Mouse (Mus musculus): ENCODE measurements around the gene Golt1a. TPM values are rescaled to one million over a fixed set of nuclear protein-coding genes. Genes with fewer than 3 reads are reported as not detected.

The Golt1a gene
- polyA plus RNA-seq, 1 experiment from 2014 or later: 187 TPM

DNA sequence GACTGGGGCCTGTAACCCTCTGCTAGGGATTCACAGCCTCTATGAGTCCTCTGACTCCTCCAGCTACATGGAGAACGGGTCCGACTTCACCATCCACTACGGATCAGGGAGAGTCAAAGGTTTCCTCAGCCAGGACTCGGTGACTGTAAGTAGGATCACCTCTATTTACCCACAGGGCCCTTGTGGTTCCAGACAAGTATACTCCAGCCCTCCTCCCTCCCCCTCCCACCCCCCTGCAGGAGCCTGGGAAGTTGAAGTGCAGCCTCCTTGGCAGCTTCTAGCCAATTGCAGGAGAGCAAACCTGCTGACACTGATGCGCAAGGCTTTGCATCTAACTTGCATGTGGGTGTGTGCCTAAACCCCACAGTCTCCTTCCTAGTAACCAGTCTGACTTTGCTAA lies 45.9 kb downstream of the Golt1a start:
- no peak for ATAC-seq
- H3K27ac ChIP-seq (ENCODE audit: low read depth, low read length): no peak overlapping the region
- H3K4me1 ChIP-seq (replicated peaks; ENCODE audit: control insufficient read depth, insufficient read depth, low read length): no peaks in the 10 kb centered on the region
- H3K4me2 ChIP-seq (replicated peaks; ENCODE audit: low read depth): no peak overlapping the region
- no peaks in the 10 kb centered on the region for H3K36me3 ChIP-seq (ENCODE audit: control insufficient read depth, insufficient read depth)
- H3K9me3 ChIP-seq (ENCODE audit: control insufficient read depth): no peaks in the 10 kb centered on the region
- H3K9ac ChIP-seq (ENCODE audit: low read depth, low read length): no peak overlapping the region
- no peak for TF ChIP-seq CTCF (IDR thresholded peaks at IDR 0.05; ENCODE audit: low read depth)
- WGBS: 40% methylated on average over 5 of the region's 5 CpGs
- H3K4me3 ChIP-seq (ENCODE audit: low read depth, low read length): no peak overlapping the region
- no peaks in the 10 kb centered on the region for H3K27me3 ChIP-seq (replicated peaks; ENCODE audit: control insufficient read depth, insufficient read depth, low read length)

DNA sequence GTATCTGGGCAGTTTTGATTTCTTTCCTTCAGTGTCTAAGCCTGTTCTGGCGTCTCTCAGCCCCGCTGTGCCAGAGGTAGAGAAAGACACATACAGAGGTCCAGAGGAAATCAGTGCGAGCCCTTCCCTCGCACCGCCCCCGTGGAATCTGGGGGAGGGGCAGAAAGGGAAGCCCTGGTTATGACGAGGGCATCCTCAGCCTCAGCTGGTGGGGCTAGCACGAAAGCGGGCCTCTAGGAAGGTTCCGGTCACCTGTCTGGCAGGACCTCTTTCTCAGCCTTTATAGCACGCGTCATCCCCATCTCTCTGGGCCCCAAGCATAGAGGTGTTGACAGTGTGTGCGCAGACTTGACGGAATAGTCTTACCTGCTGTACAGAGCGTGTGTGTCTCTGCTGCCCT lies 46.3 kb downstream of the Golt1a start:
- no peak overlapping the region for H3K27ac ChIP-seq (ENCODE audit: low read depth, low read length)
- H3K4me3 ChIP-seq (ENCODE audit: low read depth, low read length): no peak overlapping the region
- no peak overlapping the region for H3K4me2 ChIP-seq (replicated peaks; ENCODE audit: low read depth)
- TF ChIP-seq CTCF (IDR thresholded peaks at IDR 0.05; ENCODE audit: low read depth): no peak
- no peak for ATAC-seq
- no peaks in the 10 kb centered on the region for H3K9me3 ChIP-seq (ENCODE audit: control insufficient read depth)
- no peaks in the 10 kb centered on the region for H3K27me3 ChIP-seq (replicated peaks; ENCODE audit: control insufficient read depth, insufficient read depth, low read length)
- WGBS: 56% methylated on average over 15 of the region's 15 CpGs
- no peaks in the 10 kb centered on the region for H3K36me3 ChIP-seq (ENCODE audit: control insufficient read depth, insufficient read depth)
- H3K9ac ChIP-seq (ENCODE audit: low read depth, low read length): no peak overlapping the region
- no peaks in the 10 kb centered on the region for H3K4me1 ChIP-seq (replicated peaks; ENCODE audit: control insufficient read depth, insufficient read depth, low read length)

DNA sequence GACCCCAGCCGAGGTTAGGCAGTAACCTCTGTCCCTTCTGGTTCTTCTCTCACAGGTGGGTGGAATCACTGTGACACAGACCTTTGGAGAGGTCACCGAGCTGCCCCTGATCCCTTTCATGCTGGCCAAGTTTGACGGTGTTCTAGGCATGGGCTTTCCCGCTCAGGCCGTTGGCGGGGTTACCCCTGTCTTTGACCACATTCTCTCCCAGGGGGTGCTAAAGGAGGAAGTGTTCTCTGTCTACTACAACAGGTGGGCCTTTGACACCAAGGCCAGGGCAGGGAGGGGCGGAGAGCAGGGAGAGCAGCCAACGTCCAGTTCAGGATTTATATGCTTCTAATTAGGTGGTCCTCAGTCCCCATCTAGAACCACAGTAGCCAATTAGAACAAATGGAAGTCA lies 46.7 kb downstream of the Golt1a start:
- H3K9me3 ChIP-seq (ENCODE audit: control insufficient read depth): no peaks in the 10 kb centered on the region
- H3K4me3 ChIP-seq (ENCODE audit: low read depth, low read length): no peak overlapping the region
- no peak overlapping the region for H3K9ac ChIP-seq (ENCODE audit: low read depth, low read length)
- no peak overlapping the region for H3K4me2 ChIP-seq (replicated peaks; ENCODE audit: low read depth)
- H3K4me1 ChIP-seq (replicated peaks; ENCODE audit: control insufficient read depth, insufficient read depth, low read length): no peaks in the 10 kb centered on the region
- H3K36me3 ChIP-seq (ENCODE audit: control insufficient read depth, insufficient read depth): no peaks in the 10 kb centered on the region
- H3K27me3 ChIP-seq (replicated peaks; ENCODE audit: control insufficient read depth, insufficient read depth, low read length): no peaks in the 10 kb centered on the region
- H3K27ac ChIP-seq (ENCODE audit: low read depth, low read length): no peak overlapping the region
- TF ChIP-seq CTCF (IDR thresholded peaks at IDR 0.05; ENCODE audit: low read depth): no peak
- WGBS: 59% methylated on average over 8 of the region's 8 CpGs
- ATAC-seq: no peak

DNA sequence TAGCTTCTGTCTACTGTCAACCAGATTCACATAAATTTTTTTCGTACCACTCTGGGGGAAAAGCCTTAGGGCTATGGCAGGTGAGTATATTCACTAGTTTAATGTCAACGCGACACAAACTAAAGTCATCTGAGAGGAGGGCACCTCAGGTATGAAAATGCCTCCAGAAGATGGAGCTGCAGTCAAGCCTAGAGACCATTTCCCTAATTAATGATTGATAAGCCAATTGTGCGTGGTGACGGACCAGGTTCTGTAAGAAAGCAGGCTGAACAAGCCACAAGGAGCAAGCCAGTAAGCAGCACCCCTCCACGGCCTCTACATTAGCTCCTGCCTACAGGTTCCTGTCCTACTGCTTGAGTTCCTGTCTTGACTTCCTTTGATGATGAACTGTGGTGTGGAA lies 51.4 kb downstream of the Golt1a start:
- Histone ChIP-seq H3K9me3 (ENCODE audit: control insufficient read depth) (no peaks in the 10 kb centered on the region), H3K27ac (ENCODE audit: low read depth, low read length) (no peak overlapping the region), H3K9ac (ENCODE audit: low read depth, low read length) (no peak overlapping the region), H3K27me3 (replicated peaks; ENCODE audit: control insufficient read depth, insufficient read depth, low read length) (peaks cover 7% of the 10 kb centered on the region; the same call in 1 of the 2 replicates), H3K4me3 (ENCODE audit: low read depth, low read length) (no peak overlapping the region), H3K36me3 (ENCODE audit: control insufficient read depth, insufficient read depth) (no peaks in the 10 kb centered on the region), H3K4me1 (replicated peaks; ENCODE audit: control insufficient read depth, insufficient read depth, low read length) (no peaks in the 10 kb centered on the region; the same call in 1 of the 2 replicates), H3K4me2 (replicated peaks; ENCODE audit: low read depth) (no peak overlapping the region)
- 90% methylated on average over 6 of the region's 6 CpGs for WGBS
- TF ChIP-seq CTCF (IDR thresholded peaks at IDR 0.05; ENCODE audit: low read depth): peak; percentile 32
- ATAC-seq: no peak

DNA sequence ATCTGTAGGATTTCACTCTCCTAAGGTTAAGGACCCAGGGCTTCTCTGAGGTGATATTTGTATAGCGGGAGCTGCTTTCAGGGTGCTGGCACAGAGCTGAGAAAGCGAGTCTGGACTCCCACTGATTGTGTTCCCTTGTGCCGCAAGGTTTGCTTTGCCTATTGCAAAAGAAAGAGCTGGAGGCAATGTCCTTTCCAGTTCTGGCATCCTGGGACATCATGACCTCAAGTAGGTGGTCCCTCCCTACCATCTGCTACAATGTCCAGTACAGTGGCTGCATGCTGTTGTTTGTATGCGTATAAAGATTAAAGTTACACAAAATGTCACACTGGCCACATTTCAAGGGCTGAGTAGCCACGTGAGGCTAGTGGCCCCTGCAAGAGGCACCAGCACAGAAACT lies 52.5 kb downstream of the Golt1a start:
- TF ChIP-seq CTCF (IDR thresholded peaks at IDR 0.05; ENCODE audit: low read depth): no peak
- H3K4me3 ChIP-seq (ENCODE audit: low read depth, low read length): no peak overlapping the region

DNA sequence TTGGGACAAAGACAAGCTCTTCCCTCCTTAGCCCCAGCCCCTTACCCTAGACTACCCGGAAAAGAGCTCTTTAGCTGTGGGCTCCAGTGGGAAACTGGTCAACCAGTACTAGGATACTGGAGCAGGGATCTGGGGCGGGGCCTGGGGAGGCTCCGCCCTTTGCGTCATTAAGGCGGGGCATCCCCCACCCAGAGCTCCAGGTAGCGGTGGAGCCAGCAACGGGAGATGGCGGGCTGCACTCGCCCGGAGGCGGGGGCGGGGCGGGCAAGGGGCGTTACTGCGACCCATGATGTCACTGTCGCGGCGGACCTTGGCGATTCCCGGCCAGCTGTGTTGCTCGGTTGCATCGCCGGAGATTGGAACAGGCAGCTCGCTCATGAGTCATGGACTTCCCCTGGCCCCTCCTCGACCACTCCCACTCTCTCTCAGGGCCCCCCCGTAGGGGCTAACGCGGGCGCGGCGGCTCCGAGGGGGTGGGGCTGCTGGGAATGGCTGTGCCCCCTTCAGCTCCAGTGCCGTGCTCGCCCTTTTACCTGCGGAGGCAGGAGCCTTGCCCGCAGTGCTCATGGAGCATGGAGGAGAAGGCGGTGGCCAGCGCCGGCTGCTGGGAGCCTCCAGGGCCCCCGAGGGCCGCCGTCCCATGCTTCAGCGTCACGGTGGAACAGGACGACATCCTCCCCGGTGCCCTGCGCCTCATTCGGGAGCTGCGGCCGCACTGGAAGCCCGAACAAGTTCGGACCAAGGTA lies 53.8 kb downstream of the Golt1a start, which contains the start of gene Etnk2:
Etnk2 (plus strand) TSS at position 297 of the 746 bp plus-strand sequence.
- H3K27me3 ChIP-seq (replicated peaks; ENCODE audit: control insufficient read depth, insufficient read depth, low read length): peaks cover 7% of the 10 kb centered on the region; the same call in 1 of the 2 replicates
- under 1% methylated on average over 52 of the region's 52 CpGs for WGBS

More for the DNA sequence above, 52.5 kb downstream of the Golt1a start:
- no peak for ATAC-seq
- 93% methylated on average over 5 of the region's 5 CpGs for WGBS
- Histone ChIP-seq H3K9ac (ENCODE audit: low read depth, low read length) (no peak overlapping the region), H3K36me3 (ENCODE audit: control insufficient read depth, insufficient read depth) (no peaks in the 10 kb centered on the region), H3K4me2 (replicated peaks; ENCODE audit: low read depth) (no peak overlapping the region), H3K4me1 (replicated peaks; ENCODE audit: control insufficient read depth, insufficient read depth, low read length) (no peaks in the 10 kb centered on the region; the same call in 1 of the 2 replicates), H3K9me3 (ENCODE audit: control insufficient read depth) (no peaks in the 10 kb centered on the region), H3K27me3 (replicated peaks; ENCODE audit: control insufficient read depth, insufficient read depth, low read length) (peaks cover 7% of the 10 kb centered on the region; the same call in 1 of the 2 replicates), H3K27ac (ENCODE audit: low read depth, low read length) (no peak overlapping the region)

More for the DNA sequence above, 53.8 kb downstream of the Golt1a start, which contains the start of gene Etnk2:
- H3K9me3 ChIP-seq (ENCODE audit: control insufficient read depth): no peaks in the 10 kb centered on the region
- peak within 1 kb of the TSS; percentile 99 for H3K4me2 ChIP-seq (replicated peaks; ENCODE audit: low read depth)
- ATAC-seq: peak; percentile 76
- H3K9ac ChIP-seq (ENCODE audit: low read depth, low read length): peak within 1 kb of the TSS; percentile 63
- peak within 1 kb of the TSS; percentile 66 for H3K27ac ChIP-seq (ENCODE audit: low read depth, low read length)
- peaks cover 4% of the 10 kb centered on the region; the same call in 1 of the 2 replicates for H3K4me1 ChIP-seq (replicated peaks; ENCODE audit: control insufficient read depth, insufficient read depth, low read length)
- TF ChIP-seq CTCF (IDR thresholded peaks at IDR 0.05; ENCODE audit: low read depth): no peak
- H3K36me3 ChIP-seq (ENCODE audit: control insufficient read depth, insufficient read depth): no peaks in the 10 kb centered on the region
- peak within 1 kb of the TSS; percentile 63 for H3K4me3 ChIP-seq (ENCODE audit: low read depth, low read length)
